Mouse (Mus musculus) embryonic fibroblast, embryonic 13.5 days (primary cell): ENCODE measurements at regions not wholly inside any gene's neighbourhood (a gene's known extent, or its start where the extent isn't known, plus 50 kb on each side); places are given as distances from the start of the nearest gene placed in this dataset.

Experiments used
- CTCF ChIP-seq: IDR thresholded peaks from 2 replicates; pipeline ENCODE4 v1.5.1; 2011; ENCODE audit warnings: mild to moderate bottlenecking, control low read depth, low read length, moderate library complexity, borderline replicate concordance; ENCODE audit not compliant: insufficient read depth
- POLR2A ChIP-seq: IDR thresholded peaks from 2 replicates; pipeline ENCODE4 v1.6.1; 2011; ENCODE audit warnings: low read depth, mild to moderate bottlenecking, control low read depth, low read length, moderate library complexity

DNA sequence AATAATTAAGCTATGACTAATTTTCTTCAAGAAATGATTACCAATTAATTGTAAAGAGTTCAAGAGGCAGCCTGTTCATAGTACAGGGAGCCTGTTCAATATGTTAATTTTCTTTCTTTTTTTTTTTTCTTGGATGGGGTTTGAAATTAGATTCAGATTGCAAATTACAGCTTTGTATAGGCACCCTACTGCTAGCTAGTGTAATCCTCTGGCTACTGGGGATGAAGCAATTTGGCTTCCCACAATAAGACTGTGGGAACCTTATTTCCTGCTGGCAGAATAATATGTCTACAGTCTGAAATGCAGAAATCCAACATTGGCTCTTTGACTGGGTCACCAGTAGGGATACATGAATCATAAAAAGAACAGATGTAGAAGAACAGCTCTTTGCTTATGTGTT, 177.4 kb upstream of the Ogfrl1 start:
- no peak for TF ChIP-seq CTCF
- no peak for TF ChIP-seq POLR2A
